Mouse (Mus musculus) kidney, adult 10 weeks (tissue): ENCODE results near the gene Olfr1090. TPM values are rescaled to one million over a fixed set of nuclear protein-coding genes. Genes with fewer than 3 reads are reported as not detected.

Source experiments
- polyA plus RNA-seq: library from polyadenylated mRNA; stranded (reverse); fragments of 350-450 nt; fragmentation: Illumina TruSeq; extraction: RNeasy Lipid Tissue Mini Kit (QIAGEN cat#74804); gene quantifications from one replicate; pipeline ENCODE4 v1.2.3, GENCODE M21; 2014; ENCODE audit warnings: low read depth, low replicate concordance

Gene Olfr1090
- polyA plus RNA-seq, result not detected

GRCm38 (mm10) chr2:86758893-86759292 lies at the start of gene Olfr1090:
TSS of gene Olfr1090 (minus strand) at chr2:86758993.

GRCm38 (mm10) chr2:86782179-86782578 lies 23.4 kb upstream of the Olfr1090 start, which contains the start of gene Olfr1093:
TSS of gene Olfr1093 (plus strand) at chr2:86782479.

GRCm38 (mm10) chr2:86733601-86734000 lies 25.2 kb downstream of the Olfr1090 start, which contains the start of gene Olfr1089:
TSS of gene Olfr1089 (minus strand) at chr2:86733701.

Other genes starting within 250 kb of the Olfr1090 start
- gene Olfr1079, start 216.5 kb downstream of the Olfr1090 start, polyA plus RNA-seq, result not detected
- gene Olfr1080, start 200.8 kb downstream of the Olfr1090 start, polyA plus RNA-seq, result not detected
- not detected for gene Olfr1082, start 160.0 kb downstream of the Olfr1090 start, polyA plus RNA-seq
- gene Olfr1084, start 119.3 kb downstream of the Olfr1090 start, polyA plus RNA-seq, result not detected
- gene Olfr1085, start 97.0 kb downstream of the Olfr1090 start, polyA plus RNA-seq, result not detected
- gene Olfr1086, start 78.9 kb downstream of the Olfr1090 start, polyA plus RNA-seq, result not detected
- gene Olfr1087, start 60.6 kb downstream of the Olfr1090 start, polyA plus RNA-seq, result not detected
- not detected for gene Olfr1089, start 25.3 kb downstream of the Olfr1090 start, polyA plus RNA-seq
- gene Olfr1093, start 23.5 kb upstream of the Olfr1090 start, polyA plus RNA-seq, result not detected
- gene Olfr141, start 51.0 kb upstream of the Olfr1090 start, polyA plus RNA-seq, result not detected
- gene Olfr1094, start 65.7 kb upstream of the Olfr1090 start, polyA plus RNA-seq, result not detected
- gene Olfr1095, start 92.7 kb upstream of the Olfr1090 start, polyA plus RNA-seq, result not detected
- gene Gm13723, start 115.8 kb upstream of the Olfr1090 start, polyA plus RNA-seq, result not detected
- not detected for gene Olfr1097, start 133.2 kb upstream of the Olfr1090 start, polyA plus RNA-seq
- not detected for gene Olfr1098, start 165.6 kb upstream of the Olfr1090 start, polyA plus RNA-seq
- gene Olfr1099, start 201.7 kb upstream of the Olfr1090 start, polyA plus RNA-seq, result not detected
- not detected for gene Olfr1100, start 221.0 kb upstream of the Olfr1090 start, polyA plus RNA-seq
- gene Olfr1101, start 232.2 kb upstream of the Olfr1090 start, polyA plus RNA-seq, result not detected
- gene Olfr1102, start 239.4 kb upstream of the Olfr1090 start, polyA plus RNA-seq, result not detected